Mouse (Mus musculus) naive thymus-derived CD4-positive, alpha-beta T cell, adult 2 months (primary cell): ENCODE measurements around the gene 6430548M08Rik.

ENCODE experiments used
- DNase-seq: peaks from one replicate; pipeline ENCODE4 v3.0.0-alpha.2; 2011; ENCODE audit warnings: low read depth

6430548M08Rik gene

GRCm38 (mm10) chr8:120113758-120114255, at the start of gene 6430548M08Rik:
Gene 6430548M08Rik (plus strand): TSS chr8:120114152.
- DNase-seq: peak; percentile 100

GRCm38 (mm10) chr8:120065611-120066010, 48.3 kb upstream of the 6430548M08Rik start:
- DNase-seq: no peak

GRCm38 (mm10) chr8:120066226-120066625, 47.7 kb upstream of the 6430548M08Rik start:
- no peak for DNase-seq

GRCm38 (mm10) chr8:120067936-120068668, 45.9 kb upstream of the 6430548M08Rik start:
- DNase-seq: peak; percentile 27

GRCm38 (mm10) chr8:120071684-120072083, 42.3 kb upstream of the 6430548M08Rik start:
- peak; percentile 81 for DNase-seq

GRCm38 (mm10) chr8:120072259-120072658, 41.7 kb upstream of the 6430548M08Rik start:
- DNase-seq: no peak

- no peak for DNase-seq
Observed at GRCm38 (mm10) chr8:120072827-120073226, 41.1 kb upstream of the 6430548M08Rik start.

GRCm38 (mm10) chr8:120074516-120074915, 39.4 kb upstream of the 6430548M08Rik start:
- DNase-seq: no peak

GRCm38 (mm10) chr8:120075347-120075746, 38.6 kb upstream of the 6430548M08Rik start:
- DNase-seq: no peak

GRCm38 (mm10) chr8:120078080-120078479, 35.9 kb upstream of the 6430548M08Rik start:
- peak; percentile 85 for DNase-seq

GRCm38 (mm10) chr8:120079361-120079760, 34.6 kb upstream of the 6430548M08Rik start:
- no peak for DNase-seq

GRCm38 (mm10) chr8:120083261-120083660, 30.7 kb upstream of the 6430548M08Rik start:
- DNase-seq: no peak

GRCm38 (mm10) chr8:120084783-120085182, 29.2 kb upstream of the 6430548M08Rik start:
- no peak for DNase-seq

GRCm38 (mm10) chr8:120089511-120089910, 24.4 kb upstream of the 6430548M08Rik start:
- no peak for DNase-seq

- no peak for DNase-seq
Observed at GRCm38 (mm10) chr8:120091032-120091431, 22.9 kb upstream of the 6430548M08Rik start.

- no peak for DNase-seq
Observed at GRCm38 (mm10) chr8:120093103-120093502, 20.8 kb upstream of the 6430548M08Rik start.

GRCm38 (mm10) chr8:120094801-120095200, 19.2 kb upstream of the 6430548M08Rik start:
- DNase-seq: no peak

- no peak for DNase-seq
Observed at GRCm38 (mm10) chr8:120096486-120096885, 17.5 kb upstream of the 6430548M08Rik start.

GRCm38 (mm10) chr8:120100388-120101067, 13.4 kb upstream of the 6430548M08Rik start:
- no peak for DNase-seq

GRCm38 (mm10) chr8:120101068-120101972, 12.6 kb upstream of the 6430548M08Rik start, which contains the start of gene Zdhhc7:
Gene Zdhhc7 (minus strand): TSS chr8:120101482.
- DNase-seq: peak; percentile 80

GRCm38 (mm10) chr8:120103916-120104315, 10.0 kb upstream of the 6430548M08Rik start:
- DNase-seq: no peak

- DNase-seq: peak; percentile 69
Observed at GRCm38 (mm10) chr8:120104721-120105272, 9.2 kb upstream of the 6430548M08Rik start.
